Mouse (Mus musculus) granulocyte monocyte progenitor cell, adult 5-6 weeks (primary cell): ENCODE results near the gene Hist1h2bf. TPM values are rescaled to one million over a fixed set of nuclear protein-coding genes. Genes with fewer than 3 reads are reported as not detected.
"Not testable (repeated sequence)": the region's sequence is repeated elsewhere in the genome, so short reads cannot be mapped to it uniquely, and the experiment has no call there.

Experiments used
- ATAC-seq: replicated peaks from 2 replicates; pipeline ENCODE4 v1.8.0; 2016; ENCODE audit warnings: mild to moderate bottlenecking, moderate TSS enrichment, inconsistent platforms; ENCODE audit not compliant: poor library complexity, severe bottlenecking
- total RNA-seq, 2 experiments: library from RNA; stranded (forward) in 1 of 2; stranded (reverse) in 1 of 2; fragments of 200-712, 200-1000 nt in 1 of 2; fragments of >200 nt in 1 of 2; fragmentation: Nextera tagmentation in 1 of 2; gene quantifications; 2 replicates each; pipeline ENCODE4 v1.2.3; 2014 to 2017

Gene Hist1h2bf
- total RNA-seq, 2 experiments from 2014 or later = 188 to 453 TPM

- not testable (repeated sequence) for ATAC-seq
These were observed 17.9 kb upstream of the Hist1h2bf start for GRCm38 (mm10) chr13:23591886-23592285.

- ATAC-seq = no peak
These were observed 17.2 kb upstream of the Hist1h2bf start for GRCm38 (mm10) chr13:23591206-23591605.

- ATAC-seq = no peak
These were observed 12.9 kb upstream of the Hist1h2bf start for GRCm38 (mm10) chr13:23586940-23587225.

GRCm38 (mm10) chr13:23586099-23586939 is 12.3 kb upstream of the Hist1h2bf start:
- no peak for ATAC-seq

GRCm38 (mm10) chr13:23585442-23586098 is 11.6 kb upstream of the Hist1h2bf start:
- peak; percentile 72 for ATAC-seq

GRCm38 (mm10) chr13:23585029-23585441 is 11.0 kb upstream of the Hist1h2bf start:
- ATAC-seq = peak; percentile 20

GRCm38 (mm10) chr13:23584331-23584730 is 10.3 kb upstream of the Hist1h2bf start:
- ATAC-seq = no peak

- ATAC-seq = no peak
These were observed 9.5 kb upstream of the Hist1h2bf start for GRCm38 (mm10) chr13:23583387-23584068.

- no peak for ATAC-seq
These were observed 8.4 kb upstream of the Hist1h2bf start for GRCm38 (mm10) chr13:23582219-23583056.

GRCm38 (mm10) chr13:23581408-23582218 is 7.6 kb upstream of the Hist1h2bf start, which contains the start of gene Hist1h4d:
Gene Hist1h4d, plus strand, starts transcription at chr13:23581598.
- ATAC-seq = peak; percentile 81

GRCm38 (mm10) chr13:23577835-23578234 is 3.8 kb upstream of the Hist1h2bf start:
- no peak for ATAC-seq

GRCm38 (mm10) chr13:23576906-23577639 is 3.1 kb upstream of the Hist1h2bf start:
- ATAC-seq = no peak

GRCm38 (mm10) chr13:23576351-23576881 is 2.4 kb upstream of the Hist1h2bf start:
- ATAC-seq = no peak

GRCm38 (mm10) chr13:23575864-23576313 is 1.9 kb upstream of the Hist1h2bf start:
- not testable (repeated sequence) for ATAC-seq

- ATAC-seq = peak; percentile 43
These were observed 1.4 kb upstream of the Hist1h2bf start, which contains the start of gene Hist1h3d for GRCm38 (mm10) chr13:23575271-23575851. Gene Hist1h3d, plus strand, starts transcription at chr13:23575763.

GRCm38 (mm10) chr13:23574546-23575170 is 662 bp upstream of the Hist1h2bf start:
- ATAC-seq = not testable (repeated sequence)
